Mouse (Mus musculus) adrenal gland, adult 2 months (tissue): Measurements from ENCODE around the gene Thbs1. TPM values are rescaled to one million over a fixed set of nuclear protein-coding genes. Genes with fewer than 3 reads are reported as not detected.
"Not testable (repeated sequence)": the region's sequence is repeated elsewhere in the genome, so short reads cannot be mapped to it uniquely, and the experiment has no call there.

Experiments
- DNase-seq: peaks from one replicate; pipeline ENCODE4 v3.0.0; 2021
- polyA plus RNA-seq: library from polyadenylated mRNA; depleted of rRNA; stranded (reverse); fragments of >200 nt; gene quantifications from 2 replicates; pipeline ENCODE4 v1.2.3, GENCODE M21; 2012; rRNA removed
- total RNA-seq, 2 experiments: library from RNA; stranded (reverse); gene quantifications; 2 replicates each; pipeline ENCODE4 v1.2.3; 2021

Thbs1 gene
- total and polyA plus RNA-seq, 3 experiments = 3.2 to 19.9 (median 19.3) TPM

DNA sequence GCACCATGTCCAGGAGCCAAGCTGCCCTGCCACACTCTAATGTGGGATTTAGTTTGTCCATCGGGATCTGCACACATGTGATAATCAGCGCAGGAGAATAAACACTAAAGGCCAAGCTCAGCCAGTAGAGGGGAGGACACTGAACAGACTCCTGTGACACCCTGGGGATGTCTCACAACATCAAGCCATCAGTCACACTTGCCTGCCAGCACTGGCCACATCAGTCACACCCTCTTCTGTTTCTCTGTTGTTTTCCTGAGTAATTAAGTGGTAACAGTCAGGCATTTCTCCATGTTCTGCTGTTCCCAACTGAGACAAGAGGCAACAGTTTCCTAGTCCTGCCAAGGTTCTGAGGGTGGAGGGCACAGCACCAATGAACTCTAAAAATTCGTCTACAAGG lies 36.1 kb downstream of the Thbs1 start:
- DNase-seq = not testable (repeated sequence)

DNA sequence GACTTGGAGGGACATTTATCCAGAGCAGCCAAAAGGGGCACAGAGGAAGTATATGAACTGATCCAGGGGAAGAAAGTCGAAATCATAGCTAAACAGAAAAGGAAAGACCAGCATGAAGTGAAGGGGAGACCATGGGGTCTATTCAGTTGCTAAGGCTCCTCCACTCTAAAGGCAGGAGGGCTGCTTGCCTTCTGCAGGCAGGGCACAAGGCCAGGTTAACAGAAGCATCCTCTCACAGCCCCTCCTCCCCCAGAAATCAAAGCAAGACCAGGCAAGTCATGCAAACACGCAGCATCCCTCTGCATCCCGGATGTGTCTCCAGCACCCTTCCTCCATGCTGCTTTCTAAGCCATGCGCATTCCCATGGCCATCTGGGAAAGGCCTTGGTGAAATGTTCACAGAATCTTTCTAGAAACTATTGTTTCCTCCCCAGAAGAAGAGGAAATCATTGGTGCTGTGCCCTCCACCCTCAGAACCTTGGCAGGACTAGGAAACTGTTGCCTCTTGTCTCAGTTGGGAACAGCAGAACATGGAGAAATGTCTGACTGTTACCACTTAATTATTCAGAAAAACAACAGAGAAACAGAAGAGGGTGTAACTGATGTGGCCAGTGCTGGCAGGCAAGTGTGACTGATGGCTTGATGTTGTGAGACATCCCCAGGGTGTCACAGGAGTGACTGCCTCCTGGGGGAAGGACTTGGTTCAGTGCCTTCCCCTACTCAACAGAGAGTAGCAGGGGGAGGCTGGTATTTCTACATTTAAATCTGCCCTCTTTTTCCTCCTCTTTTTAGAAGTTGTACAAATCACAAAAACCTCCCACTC lies 36.9 kb downstream of the Thbs1 start:
- DNase-seq = no peak

DNA sequence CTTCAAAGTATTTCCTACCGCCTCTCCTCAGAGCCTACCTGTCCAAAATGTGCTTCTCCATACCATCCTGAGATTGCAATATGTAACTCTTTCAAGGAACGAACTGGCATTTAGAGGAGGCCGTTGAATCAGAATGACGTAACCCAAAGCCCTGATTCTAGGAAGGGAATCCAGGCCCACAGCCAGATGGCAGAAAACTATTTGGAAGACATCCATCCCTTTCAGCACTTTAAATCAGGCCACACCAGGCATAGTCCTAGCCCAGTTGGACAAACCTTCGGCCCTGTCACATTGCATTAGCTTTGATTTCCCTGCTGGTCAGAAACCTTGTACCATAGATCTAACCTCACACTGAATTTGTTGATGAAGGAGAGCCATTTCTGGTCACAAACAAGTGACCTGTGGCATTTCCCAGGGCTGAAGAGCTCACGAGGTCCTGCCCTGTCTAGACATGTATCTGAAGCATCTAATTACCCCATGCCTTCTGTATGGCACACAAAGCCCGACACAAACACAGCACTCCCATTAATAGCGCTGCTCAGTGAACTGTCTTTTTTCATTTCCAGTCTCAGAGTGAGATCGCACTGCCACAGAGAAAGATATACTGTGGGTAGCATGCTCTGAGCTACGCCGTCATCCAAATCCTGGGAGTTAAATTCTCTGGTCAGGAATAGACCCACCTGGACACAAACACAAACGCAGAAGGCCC lies 38.3 kb downstream of the Thbs1 start:
- DNase-seq = peak; percentile 85

DNA sequence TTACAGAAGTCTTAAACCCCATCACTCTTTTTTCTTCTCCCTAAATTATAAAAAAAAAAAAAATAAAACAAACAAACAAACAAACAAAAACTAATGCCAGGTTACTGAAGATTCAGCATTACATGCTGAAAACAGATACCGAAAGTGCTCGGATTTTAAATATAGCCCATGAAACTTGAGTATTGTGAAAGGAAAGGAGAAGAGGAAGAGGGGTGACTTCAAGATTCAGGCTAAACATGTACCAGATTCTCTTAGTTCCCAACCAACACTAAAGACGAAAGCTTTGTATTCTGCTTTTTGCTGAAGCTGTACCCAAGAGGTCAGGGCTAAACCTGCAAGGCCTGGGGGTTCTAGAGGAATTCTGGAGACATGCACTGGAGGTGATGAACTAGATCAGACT lies 46.4 kb downstream of the Thbs1 start:
- DNase-seq = no peak

DNA sequence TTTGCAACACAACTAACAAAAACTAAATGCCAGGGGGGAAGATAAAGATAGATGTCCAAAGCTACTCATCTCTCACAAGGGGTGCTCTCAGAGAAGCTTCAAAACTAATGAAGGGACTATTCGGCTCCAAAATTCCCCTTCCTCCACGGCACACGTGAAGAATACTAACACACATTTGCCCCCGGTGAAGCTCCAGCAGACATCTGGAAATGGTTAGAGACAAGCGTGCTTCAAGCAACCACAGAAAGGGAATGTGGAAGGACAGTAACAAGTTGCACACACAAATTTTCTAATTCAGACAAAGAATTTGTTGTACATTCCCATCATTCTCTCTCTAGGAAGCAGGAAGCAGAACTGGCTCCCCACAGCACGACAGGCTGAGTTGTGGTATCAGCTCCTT lies 47.5 kb downstream of the Thbs1 start:
- no peak for DNase-seq

DNA sequence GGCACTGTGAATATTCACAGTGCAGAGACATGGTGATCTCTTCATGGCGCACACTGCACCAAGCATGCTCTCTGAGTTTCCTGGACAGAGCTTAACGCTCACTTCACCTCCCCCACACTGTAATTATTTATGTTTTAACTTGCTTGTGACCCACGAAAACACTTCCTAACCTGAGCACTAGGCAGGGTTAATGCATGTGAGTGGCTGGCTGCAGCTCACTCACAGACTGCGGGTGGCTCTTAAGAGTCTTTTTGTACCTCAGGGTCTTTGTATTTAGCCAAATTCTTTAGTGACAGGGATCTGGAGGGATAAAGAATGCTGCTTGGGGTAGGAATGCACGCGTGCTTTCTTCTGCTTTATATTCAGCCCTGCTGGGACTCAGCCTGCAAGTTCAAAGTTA lies 48.9 kb downstream of the Thbs1 start:
- no peak for DNase-seq

DNA sequence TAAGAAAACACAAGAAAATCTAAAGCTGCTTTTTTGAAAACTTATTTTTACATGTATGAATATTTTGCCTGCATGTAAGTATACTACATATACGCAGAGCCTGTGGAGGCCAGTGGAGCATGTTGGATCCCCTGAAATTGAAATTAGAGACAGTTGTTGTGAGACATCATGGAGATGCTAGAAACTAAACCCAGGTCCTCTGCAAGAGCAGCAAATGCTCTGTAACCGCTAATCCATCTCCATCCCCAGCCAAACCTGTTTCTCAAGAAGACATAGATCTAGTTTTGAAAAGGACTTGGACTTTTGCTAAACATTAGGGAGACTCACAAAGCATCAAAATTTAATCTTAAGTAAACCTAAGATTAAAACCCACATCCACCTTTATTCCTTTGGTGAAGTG lies 49.3 kb downstream of the Thbs1 start:
- no peak for DNase-seq

DNA sequence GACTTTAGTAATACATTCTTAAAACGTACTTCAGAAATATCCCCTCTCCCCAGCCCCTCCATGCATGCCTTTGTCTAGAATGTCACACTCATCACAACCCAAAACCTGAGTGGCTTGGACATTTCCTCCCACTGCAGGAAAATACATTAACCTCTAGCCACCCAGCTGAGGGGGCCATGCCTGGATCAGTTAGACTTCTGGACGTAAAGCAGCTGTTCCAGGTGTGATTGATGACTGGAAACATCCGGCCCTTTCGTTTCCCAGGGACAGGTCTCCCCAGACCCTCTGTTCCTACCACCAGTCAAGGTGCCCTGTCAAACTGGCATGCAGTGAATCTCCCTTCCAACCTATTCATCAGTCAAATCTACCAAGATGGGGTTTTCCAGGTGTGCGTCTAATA lies 50.8 kb downstream of the Thbs1 start:
- DNase-seq = no peak

DNA sequence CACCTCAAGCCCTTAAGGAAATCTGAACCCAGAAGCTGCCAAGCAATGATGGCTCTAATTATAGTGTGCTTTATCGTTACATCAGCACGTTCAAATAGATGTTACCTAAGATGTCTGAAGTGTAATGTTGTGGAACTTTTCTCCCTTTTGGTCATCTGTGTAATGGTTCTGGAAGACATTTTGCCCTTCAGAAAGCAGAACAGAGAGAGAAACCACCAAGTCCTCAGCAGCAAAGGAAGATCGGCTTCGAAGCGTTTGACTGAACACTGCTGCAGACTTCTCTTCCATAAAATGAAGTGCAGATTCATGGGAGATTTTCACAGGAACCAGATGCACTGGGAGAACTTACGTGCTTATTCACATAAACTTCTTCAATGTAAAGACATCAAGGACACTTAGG lies 52.5 kb downstream of the Thbs1 start:
- no peak for DNase-seq

DNA sequence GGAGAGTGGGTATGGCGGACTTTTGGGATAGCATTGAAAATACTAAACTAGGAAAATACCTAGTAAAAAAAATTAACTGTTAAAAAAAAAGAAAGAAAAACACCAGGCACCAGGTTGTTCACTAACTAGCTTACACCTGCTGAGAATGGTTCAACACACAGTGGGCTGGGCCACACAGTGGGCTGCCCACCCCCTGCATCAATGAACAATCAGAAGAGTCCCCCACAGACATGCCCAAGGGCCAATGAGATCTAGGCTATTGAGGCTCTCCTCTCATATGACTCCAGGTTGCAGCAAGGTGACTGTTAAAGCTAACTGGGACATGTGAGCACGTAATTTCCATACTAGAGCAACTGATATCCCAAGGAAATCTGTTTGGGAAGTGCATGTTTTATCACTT lies 54.0 kb downstream of the Thbs1 start:
- DNase-seq = no peak

DNA sequence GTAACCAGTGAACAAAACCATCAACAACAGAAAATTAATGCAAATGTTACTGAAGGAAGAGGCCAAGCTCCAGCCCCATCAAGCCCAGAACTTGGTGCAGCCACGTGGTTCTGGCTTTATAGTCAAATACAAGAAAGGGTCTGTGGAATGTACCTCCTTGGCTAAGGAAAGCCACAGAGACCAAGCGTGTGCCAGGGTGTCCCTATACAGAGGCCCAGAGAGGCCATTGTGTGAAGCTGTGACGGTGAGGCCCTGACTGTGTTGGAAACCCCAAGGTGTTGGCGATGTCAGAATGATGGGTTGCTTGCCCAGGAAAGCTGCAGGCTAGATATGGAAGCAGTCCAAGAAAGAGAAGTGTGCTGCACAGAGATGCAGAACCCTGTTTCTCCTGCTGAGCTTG lies 56.1 kb downstream of the Thbs1 start:
- no peak for DNase-seq

DNA sequence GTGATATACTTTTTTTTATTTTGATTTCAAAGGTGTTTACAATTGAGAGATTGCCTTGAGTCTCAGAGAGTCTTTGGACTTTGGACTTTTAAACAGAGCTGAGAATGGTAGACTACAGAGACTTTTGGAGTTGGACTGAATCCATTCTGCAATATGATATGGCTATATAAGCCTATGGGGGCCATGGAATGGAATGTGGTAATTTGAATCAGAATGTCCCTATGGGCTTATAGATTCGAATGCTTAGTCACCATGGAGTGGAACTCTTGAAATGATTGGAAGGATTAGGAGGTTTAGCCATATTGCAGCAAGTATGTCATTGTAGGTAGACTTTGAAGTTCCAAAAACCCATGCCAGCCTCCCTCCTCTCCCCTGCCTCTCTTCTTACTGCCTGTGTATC lies 56.5 kb downstream of the Thbs1 start:
- DNase-seq = no peak

DNA sequence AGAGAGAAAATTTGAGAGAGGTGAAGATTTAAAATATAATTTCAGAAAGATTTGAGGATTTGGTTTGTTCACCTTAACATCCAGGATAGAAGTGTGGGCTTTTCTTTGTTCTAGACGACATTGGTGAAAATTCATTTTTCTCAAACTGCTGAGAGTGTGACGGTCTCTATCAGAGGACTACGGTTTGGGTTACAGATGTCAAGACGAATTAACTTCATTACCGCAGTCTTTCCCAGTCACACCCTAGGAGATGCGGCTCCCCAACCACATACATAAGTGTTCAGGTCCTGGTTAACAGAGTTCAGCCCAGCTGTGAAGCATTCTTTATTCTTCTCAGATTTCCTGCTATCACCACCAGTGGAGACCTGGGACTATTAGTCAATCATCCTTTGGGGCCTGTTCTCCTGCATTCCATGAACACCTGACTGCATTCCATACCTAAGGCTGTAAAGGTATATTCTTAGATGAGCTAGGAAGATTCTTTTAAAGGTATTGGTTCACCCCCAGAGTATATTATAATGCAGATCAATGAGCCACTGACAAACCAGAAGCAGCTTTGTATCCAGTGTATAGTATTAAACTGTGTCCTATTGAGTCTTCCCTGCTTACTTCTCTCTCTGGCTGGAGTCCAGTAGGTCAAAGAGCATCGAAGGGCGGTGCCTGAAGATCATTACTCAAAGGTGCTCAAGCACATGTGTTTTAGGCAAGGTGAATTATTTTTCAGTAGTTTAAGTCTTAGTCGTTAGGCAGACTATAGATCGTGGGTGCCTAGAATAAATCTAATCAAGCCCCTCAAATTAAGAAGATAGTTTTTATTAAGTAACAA lies 63.1 kb downstream of the Thbs1 start:
- no peak for DNase-seq

Other genes starting within 250 kb of the Thbs1 start
- gene Fsip1, start 145.1 kb downstream of the Thbs1 start, total RNA-seq = under 1 TPM; 0.37 to 0.45 TPM
- gene Fsip1, start 145.1 kb downstream of the Thbs1 start, polyA plus RNA-seq = not detected in 2 replicates